Mouse (Mus musculus) heart, embryonic 15.5 days (tissue): ENCODE data around the gene Kdm3a. TPM values are rescaled to one million over a fixed set of nuclear protein-coding genes. Genes with fewer than 3 reads are reported as not detected.

ENCODE experiments used
- ATAC-seq: fragments of 200-750 bp; cut with Nextera tagmentation; replicated peaks from 2 replicates; pipeline ENCODE4 v1.8.0; 2017; ENCODE audit warnings: low read depth, moderate TSS enrichment; ENCODE audit not compliant: insufficient number of reproducible peaks, insufficient read depth, low FRiP score
- H3K27ac ChIP-seq: fragments of 300-500 bp; sonication (generic); 2 replicates; pipeline ENCODE4 v1.5.1; 2015; ENCODE audit warnings: mild to moderate bottlenecking, inconsistent platforms
- H3K27me3 ChIP-seq: fragments of 300-500 bp; sonication (generic); 2 replicates; pipeline ENCODE4 v1.6.1; 2015; ENCODE audit warnings: inconsistent platforms
- H3K36me3 ChIP-seq: fragments of 300-500 bp; sonication (generic); 2 replicates; pipeline ENCODE4 v1.6.1; 2015; ENCODE audit warnings: mild to moderate bottlenecking, inconsistent platforms
- H3K4me1 ChIP-seq: fragments of 300-500 bp; sonication (generic); replicated peaks from 2 replicates; pipeline ENCODE4 v1.6.1; 2015; ENCODE audit warnings: inconsistent platforms
- H3K4me2 ChIP-seq: fragments of 300-500 bp; sonication (generic); 2 replicates; pipeline ENCODE4 v1.6.1; 2015; ENCODE audit warnings: inconsistent platforms, mild to moderate bottlenecking, moderate library complexity
- H3K4me3 ChIP-seq: fragments of 300-500 bp; sonication (generic); 2 replicates; pipeline ENCODE4 v1.5.1; 2015; ENCODE audit warnings: mild to moderate bottlenecking, inconsistent platforms
- H3K9ac ChIP-seq: fragments of 300-500 bp; sonication (generic); 2 replicates; pipeline ENCODE4 v1.6.1; 2015; ENCODE audit warnings: mild to moderate bottlenecking, inconsistent platforms
- H3K9me3 ChIP-seq: fragments of 300-500 bp; sonication (generic); replicated peaks from 2 replicates; pipeline ENCODE4 v1.6.1; 2016; ENCODE audit warnings: inconsistent platforms
- WGBS: fragments of 180-500 bp; shearing (Covaris S2); methylation state at CpG from one replicate; pipeline ENCODE4 v1.1.7; 2015; ENCODE audit warnings: mixed read lengths; 5-methylcytosine and 5-hydroxymethylcytosine counted together
- polyA plus RNA-seq: library from polyadenylated mRNA; unstranded; fragments of >200 nt; fragmentation: Nextera tagmentation; extraction: Ambion mirVana; gene quantifications from 2 replicates; pipeline ENCODE4 v1.2.1, GENCODE M21; 2015

The Kdm3a gene
- polyA plus RNA-seq, 1 experiment from 2014 or later, result 30.3 TPM

GRCm38 (mm10) chr6:71625984-71626383 lies 6.8 kb downstream of the Kdm3a start:
- Histone ChIP-seq H3K27me3 (no peaks in the 10 kb centered on the region), H3K4me2 (no peak overlapping the region), H3K36me3 (peaks cover 56% of the 10 kb centered on the region), H3K9me3 (no peaks in the 10 kb centered on the region), H3K4me3 (no peak overlapping the region), H3K27ac (no peak overlapping the region), H3K9ac (no peak overlapping the region), H3K4me1 (peaks cover 22% of the 10 kb centered on the region)
- ATAC-seq, result no peak
- WGBS, result 92% methylated on average over 2 of the region's 2 CpGs

GRCm38 (mm10) chr6:71624723-71625122 lies 8.1 kb downstream of the Kdm3a start:
- no peak for ATAC-seq
- peaks cover 12% of the 10 kb centered on the region for H3K4me1 ChIP-seq
- peaks cover 61% of the 10 kb centered on the region for H3K36me3 ChIP-seq
- H3K4me3 ChIP-seq, result no peak overlapping the region
- H3K27me3 ChIP-seq, result no peaks in the 10 kb centered on the region
- no peak overlapping the region for H3K27ac ChIP-seq
- no peaks in the 10 kb centered on the region for H3K9me3 ChIP-seq
- H3K4me2 ChIP-seq, result no peak overlapping the region
- no peak overlapping the region for H3K9ac ChIP-seq

GRCm38 (mm10) chr6:71621981-71622380 lies 10.8 kb downstream of the Kdm3a start:
- Histone ChIP-seq H3K9ac (no peak overlapping the region), H3K27ac (no peak overlapping the region), H3K9me3 (no peaks in the 10 kb centered on the region), H3K4me1 (peaks cover 5% of the 10 kb centered on the region), H3K4me2 (no peak overlapping the region), H3K4me3 (no peak overlapping the region), H3K27me3 (no peaks in the 10 kb centered on the region), H3K36me3 (peaks cover 67% of the 10 kb centered on the region)
- ATAC-seq, result no peak
- 78% methylated on average over 5 of the region's 5 CpGs for WGBS

- no peak for ATAC-seq
- no peak overlapping the region for H3K9ac ChIP-seq
- H3K9me3 ChIP-seq, result no peaks in the 10 kb centered on the region
- no peak overlapping the region; the same call in 1 of the 2 replicates for H3K27ac ChIP-seq
- H3K36me3 ChIP-seq, result peaks cover 68% of the 10 kb centered on the region
- 58% methylated on average over 5 of the region's 5 CpGs for WGBS
- no peak overlapping the region for H3K4me2 ChIP-seq
- no peaks in the 10 kb centered on the region for H3K27me3 ChIP-seq
- H3K4me1 ChIP-seq, result peaks cover 5% of the 10 kb centered on the region
- H3K4me3 ChIP-seq, result no peak overlapping the region
Observed at GRCm38 (mm10) chr6:71621551-71621950, 11.2 kb downstream of the Kdm3a start.

GRCm38 (mm10) chr6:71616959-71617358 lies 15.8 kb downstream of the Kdm3a start:
- WGBS, result 60% methylated on average over 5 of the region's 5 CpGs
- Histone ChIP-seq H3K27ac (no peak overlapping the region), H3K9ac (no peak overlapping the region), H3K4me3 (no peak overlapping the region), H3K4me2 (no peak overlapping the region), H3K9me3 (no peaks in the 10 kb centered on the region), H3K4me1 (peaks cover 3% of the 10 kb centered on the region), H3K36me3 (peaks cover 69% of the 10 kb centered on the region), H3K27me3 (no peaks in the 10 kb centered on the region)
- ATAC-seq, result no peak

- Histone ChIP-seq H3K9ac (no peak overlapping the region), H3K4me3 (no peak overlapping the region), H3K27me3 (no peaks in the 10 kb centered on the region), H3K4me1 (no peaks in the 10 kb centered on the region; the same call in 1 of the 2 replicates), H3K27ac (no peak overlapping the region), H3K9me3 (no peaks in the 10 kb centered on the region), H3K4me2 (no peak overlapping the region), H3K36me3 (peaks cover 84% of the 10 kb centered on the region)
- ATAC-seq, result no peak
Observed at GRCm38 (mm10) chr6:71613225-71613624, 19.6 kb downstream of the Kdm3a start.

GRCm38 (mm10) chr6:71609968-71610367 lies 22.8 kb downstream of the Kdm3a start:
- Histone ChIP-seq H3K27me3 (no peaks in the 10 kb centered on the region), H3K9me3 (no peaks in the 10 kb centered on the region), H3K4me1 (no peaks in the 10 kb centered on the region), H3K4me2 (no peak overlapping the region), H3K4me3 (no peak overlapping the region), H3K36me3 (peaks cover 72% of the 10 kb centered on the region), H3K27ac (no peak overlapping the region), H3K9ac (no peak overlapping the region)
- WGBS, result 79% methylated on average over 7 of the region's 7 CpGs
- no peak for ATAC-seq

- Histone ChIP-seq H3K27me3 (no peaks in the 10 kb centered on the region), H3K4me2 (no peak overlapping the region), H3K4me3 (no peak overlapping the region), H3K9ac (no peak overlapping the region), H3K36me3 (peaks cover 72% of the 10 kb centered on the region), H3K27ac (no peak overlapping the region), H3K4me1 (no peaks in the 10 kb centered on the region), H3K9me3 (no peaks in the 10 kb centered on the region)
- ATAC-seq, result no peak
Observed at GRCm38 (mm10) chr6:71608994-71609393, 23.8 kb downstream of the Kdm3a start.

GRCm38 (mm10) chr6:71607756-71608155 lies 25.0 kb downstream of the Kdm3a start:
- Histone ChIP-seq H3K36me3 (peaks cover 74% of the 10 kb centered on the region), H3K4me1 (no peaks in the 10 kb centered on the region)
- WGBS, result 97% methylated on average over 3 of the region's 3 CpGs

GRCm38 (mm10) chr6:71590154-71590553 lies 42.6 kb downstream of the Kdm3a start:
- peak; percentile 53; the same call in 1 of the 2 replicates for ATAC-seq
- no peak overlapping the region for H3K4me3 ChIP-seq
- H3K27me3 ChIP-seq, result no peaks in the 10 kb centered on the region
- 49% methylated on average over 4 of the region's 4 CpGs for WGBS
- no peak overlapping the region for H3K4me2 ChIP-seq
- H3K4me1 ChIP-seq, result peaks cover 5% of the 10 kb centered on the region
- peak overlapping the region; percentile 82 for H3K27ac ChIP-seq
- H3K9me3 ChIP-seq, result no peaks in the 10 kb centered on the region
- no peak overlapping the region for H3K9ac ChIP-seq
- H3K36me3 ChIP-seq, result peaks cover 78% of the 10 kb centered on the region

More at GRCm38 (mm10) chr6:71607756-71608155, 25.0 kb downstream of the Kdm3a start:
- ATAC-seq, result no peak
- Histone ChIP-seq H3K9ac (no peak overlapping the region), H3K9me3 (no peaks in the 10 kb centered on the region), H3K27me3 (no peaks in the 10 kb centered on the region), H3K4me3 (no peak overlapping the region), H3K27ac (no peak overlapping the region), H3K4me2 (no peak overlapping the region)

- peaks cover 70% of the 10 kb centered on the region for H3K36me3 ChIP-seq
- no peak overlapping the region for H3K4me3 ChIP-seq
- no peak for ATAC-seq
- no peaks in the 10 kb centered on the region for H3K9me3 ChIP-seq
- peak overlapping the region; percentile 82 for H3K27ac ChIP-seq
- peaks cover 5% of the 10 kb centered on the region for H3K4me1 ChIP-seq
- 94% methylated on average over 1 of the region's 1 CpGs for WGBS
- H3K4me2 ChIP-seq, result no peak overlapping the region
- H3K27me3 ChIP-seq, result no peaks in the 10 kb centered on the region
- no peak overlapping the region for H3K9ac ChIP-seq
Observed at GRCm38 (mm10) chr6:71589401-71589800, 43.4 kb downstream of the Kdm3a start.

GRCm38 (mm10) chr6:71583198-71583597 lies 49.6 kb downstream of the Kdm3a start:
- Histone ChIP-seq H3K9me3 (no peaks in the 10 kb centered on the region), H3K36me3 (peaks cover 37% of the 10 kb centered on the region), H3K9ac (no peak overlapping the region), H3K27ac (no peak overlapping the region), H3K27me3 (no peaks in the 10 kb centered on the region), H3K4me3 (no peak overlapping the region), H3K4me2 (no peak overlapping the region), H3K4me1 (no peaks in the 10 kb centered on the region)
- 71% methylated on average over 4 of the region's 4 CpGs for WGBS
- ATAC-seq, result no peak
